Mouse (Mus musculus) thymus, adult 2 months (tissue): ENCODE data around the gene Alkbh4.

Experiments
- CTCF ChIP-seq: fragments of 200-500 bp; IDR thresholded peaks from 2 replicates; pipeline ENCODE4 v1.5.1; 2012; ENCODE audit warnings: mild to moderate bottlenecking, control low read depth, low read length, moderate library complexity, borderline replicate concordance; ENCODE audit not compliant: control insufficient read depth, poor library complexity, insufficient read depth; ENCODE audit errors: extremely low read depth
- POLR2A ChIP-seq: fragments of 200-500 bp; IDR thresholded peaks from 2 replicates; pipeline ENCODE4 v1.6.1; 2012; ENCODE audit warnings: mild to moderate bottlenecking, low read length, control low read depth, moderate library complexity; ENCODE audit not compliant: control insufficient read depth, poor library complexity, insufficient read depth; ENCODE audit errors: extremely low read depth

DNA sequence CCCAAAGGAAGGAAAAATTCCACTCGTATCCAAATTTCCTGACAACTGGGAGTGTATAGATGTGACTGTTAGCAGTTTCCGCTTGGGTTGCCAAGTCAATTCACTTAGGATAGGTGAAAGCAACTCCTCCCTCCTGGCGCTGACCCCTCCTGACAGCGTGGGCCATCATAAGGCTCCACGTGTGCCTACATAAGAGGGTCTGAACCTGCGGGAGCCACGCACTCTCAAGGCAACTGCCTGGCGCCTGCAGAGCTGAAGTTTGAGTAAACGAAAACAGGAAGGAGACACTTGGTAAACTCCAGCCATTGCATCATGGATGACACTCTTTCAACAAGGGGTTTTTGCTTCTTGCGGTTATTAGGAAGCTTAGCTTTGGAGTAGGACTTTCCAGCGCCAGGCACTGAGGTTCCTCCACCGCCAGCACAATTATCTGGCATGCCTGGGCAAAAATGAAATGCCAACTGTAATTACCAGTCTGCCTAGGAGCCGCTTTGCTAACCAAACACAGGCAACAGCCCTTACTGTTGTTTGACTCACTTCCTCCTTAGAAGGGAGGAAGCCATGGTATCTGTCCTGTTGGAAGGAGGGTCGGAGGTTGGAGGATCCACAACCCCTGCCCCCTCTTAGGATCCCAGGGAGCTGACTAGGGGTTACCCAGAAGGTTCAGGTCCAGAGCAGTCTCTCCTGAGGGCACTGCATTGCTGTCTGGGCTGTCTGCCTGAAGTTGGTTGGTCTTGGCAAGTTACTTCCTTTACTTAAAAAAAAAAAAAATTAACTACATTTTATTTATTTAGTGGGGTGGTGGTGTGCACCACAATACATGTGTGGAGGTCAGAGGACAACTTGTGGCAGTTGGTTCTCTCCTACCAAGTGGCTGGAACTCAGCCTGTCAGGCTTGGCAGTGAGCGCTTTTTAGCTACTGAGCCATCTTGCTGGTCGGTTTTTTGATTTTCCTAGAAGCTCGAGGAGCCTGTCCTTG lies 35.7 kb downstream of the Alkbh4 start:
- TF ChIP-seq POLR2A = no peak
- TF ChIP-seq CTCF = no peak
